Mouse (Mus musculus) G1E (cell line): ENCODE data around the gene Ccp110.

Experiments used
- CTCF ChIP-seq: IDR thresholded peaks from 2 replicates; pipeline ENCODE4 v1.5.1; 2012; ENCODE audit warnings: low read depth, low read length, inconsistent platforms, mixed read lengths
- GATA1 ChIP-seq: IDR thresholded peaks from 2 replicates; pipeline ENCODE4 v1.6.1; 2012; ENCODE audit warnings: borderline replicate concordance, low read length, inconsistent platforms, mixed read lengths
- GATA2 ChIP-seq: IDR thresholded peaks from 2 replicates; pipeline ENCODE4 v1.6.1; 2012; ENCODE audit warnings: low read depth, low read length, inconsistent platforms, borderline replicate concordance
- POLR2AphosphoS5 ChIP-seq: IDR thresholded peaks from 2 replicates; pipeline ENCODE4 v1.6.1; 2012; ENCODE audit warnings: low read depth, low read length, inconsistent platforms; ENCODE audit not compliant: insufficient replicate concordance
- TAL1 ChIP-seq: conservative IDR thresholded peaks from 2 replicates; pipeline ENCODE4 v1.6.1; 2012; ENCODE audit warnings: low read depth, low read length, inconsistent platforms, mixed read lengths

DNA sequence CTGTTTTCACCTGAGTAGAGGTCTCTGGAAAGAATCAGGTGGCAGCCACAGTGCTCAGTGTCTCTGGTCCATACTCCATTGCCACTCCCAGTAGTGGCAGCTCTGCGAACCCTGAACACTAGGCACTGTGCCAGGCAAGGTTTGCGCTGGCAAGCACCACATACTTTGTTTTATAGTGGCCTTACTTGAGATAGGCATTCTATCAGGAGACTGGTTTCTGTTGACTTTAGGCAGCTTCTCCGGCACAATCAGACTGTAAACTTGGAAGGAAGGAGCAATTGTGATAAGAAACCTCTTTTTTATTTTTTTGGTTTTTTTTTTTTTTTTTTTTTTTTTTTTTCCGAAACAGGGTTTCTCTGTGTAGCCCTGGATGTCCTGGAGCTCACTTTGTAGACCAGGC, 4.3 kb upstream of the Ccp110 start:
- TF ChIP-seq CTCF: no peak
- TF ChIP-seq TAL1: no peak
- no peak for TF ChIP-seq POLR2AphosphoS5
- TF ChIP-seq GATA1: no peak
- TF ChIP-seq GATA2: no peak
